Comparison of ENCODE assay signal across 13 mouse cellular contexts in genomic region chr13:43862056-43862455, GRCm38 (mm10).
"Had no signal": no experiment of that assay in that cellular context is flagged by ENCODE, and none has a peak within 500 bp of the region (broad histone marks: within the 10 kb centered on the region; RNA-seq: fewer than 3 reads in every experiment).

No protein-coding gene starts in this region.

- H3K4me2 ChIP-seq: limb, embryonic 12.5 days; midbrain, embryonic 12.5 days; neural tube, embryonic 13.5 days had no signal

- DNase-seq: layer of hippocampus, adult 9-11 months; layer of hippocampus, postnatal 36 days; lung, adult 18-20 months; lung, postnatal 10 days; lung, postnatal 4 days; retina, postnatal 1 day; right cerebral cortex, postnatal 4 days; spleen, adult 18-20 months had no signal

- H3K4me3 ChIP-seq: limb, embryonic 12.5 days; midbrain, embryonic 12.5 days; neural tube, embryonic 13.5 days had no signal

- H3K9ac ChIP-seq: limb, embryonic 12.5 days; liver, embryonic 14.5 days; midbrain, embryonic 12.5 days; neural tube, embryonic 13.5 days had no signal

- H3K9me3 ChIP-seq: limb, embryonic 12.5 days; midbrain, embryonic 12.5 days; neural tube, embryonic 13.5 days had no signal

- ATAC-seq: midbrain, embryonic 16.5 days had no signal

- H3K36me3 ChIP-seq: limb, embryonic 12.5 days; midbrain, embryonic 12.5 days; neural tube, embryonic 13.5 days had no signal

- H3K27ac ChIP-seq: limb, embryonic 12.5 days; liver, embryonic 14.5 days; midbrain, embryonic 12.5 days; neural tube, embryonic 13.5 days had no signal
